Mouse (Mus musculus): Measurements from ENCODE around the gene Actr6. TPM values are rescaled to one million over a fixed set of nuclear protein-coding genes. Genes with fewer than 3 reads are reported as not detected.

The Actr6 gene
- polyA plus RNA-seq (2014; fragmentation: Nextera tagmentation; extraction: Ambion mirVana): 29.7 and 39.1 TPM in 2 replicates

- H3K4me2 ChIP-seq (replicated peaks; ENCODE audit: low read depth, low read length): peak within 1 kb of the TSS; percentile 78
- no peaks in the 10 kb centered on the region for H3K9me3 ChIP-seq (ENCODE audit: control insufficient read depth, low read depth, low read length)
- H3K4me1 ChIP-seq (ENCODE audit: control insufficient read depth, insufficient read depth, low read length): peaks cover 5% of the 10 kb centered on the region; the same call in 1 of the 2 replicates
- 0 out of 2 replicates have a peak within 1 kb of the TSS, but pooled peaks have one; percentile 36 for H3K27ac ChIP-seq (ENCODE audit: low read length)
- 0 out of 2 replicates have a peak, but pooled peaks cover under 1% of the 10 kb centered on the region for H3K36me3 ChIP-seq (ENCODE audit: control insufficient read depth, insufficient read depth, low read length)
- H3K27me3 ChIP-seq (ENCODE audit: control insufficient read depth, insufficient read depth, low read length): no peaks in the 10 kb centered on the region
- H3K9ac ChIP-seq (replicated peaks; ENCODE audit: low read depth, low read length): peak within 1 kb of the TSS; percentile 57
- ATAC-seq (ENCODE audit: insufficient number of reproducible peaks, insufficient read depth, low FRiP score, low read depth): peak; percentile 98
- under 1% methylated on average over 49 of the region's 49 CpGs for WGBS
- H3K4me3 ChIP-seq (ENCODE audit: low read depth, low read length): peak within 1 kb of the TSS; percentile 58
Observed at GRCm38 (mm10) chr10:89732001-89732794, at the start of gene Actr6. Gene Actr6, minus strand, starts transcription at chr10:89732295.

- Histone ChIP-seq H3K27me3 (ENCODE audit: control insufficient read depth, insufficient read depth, low read length) (no peaks in the 10 kb centered on the region), H3K9me3 (ENCODE audit: control insufficient read depth, low read depth, low read length) (no peaks in the 10 kb centered on the region), H3K4me1 (ENCODE audit: control insufficient read depth, insufficient read depth, low read length) (no peaks in the 10 kb centered on the region), H3K36me3 (ENCODE audit: control insufficient read depth, insufficient read depth, low read length) (no peaks in the 10 kb centered on the region; the same call in none of the 2 replicates), H3K4me2 (replicated peaks; ENCODE audit: low read depth, low read length) (no peak overlapping the region), H3K27ac (ENCODE audit: low read length) (no peak overlapping the region), H3K9ac (replicated peaks; ENCODE audit: low read depth, low read length) (no peak overlapping the region), H3K4me3 (ENCODE audit: low read depth, low read length) (no peak overlapping the region)
- no peak for ATAC-seq (ENCODE audit: insufficient number of reproducible peaks, insufficient read depth, low FRiP score, low read depth)
- WGBS: 89% methylated on average over 6 of the region's 6 CpGs
Observed at GRCm38 (mm10) chr10:89776029-89776428, 43.9 kb upstream of the Actr6 start.

- ATAC-seq (ENCODE audit: insufficient number of reproducible peaks, insufficient read depth, low FRiP score, low read depth): no peak
- no peak overlapping the region for H3K9ac ChIP-seq (replicated peaks; ENCODE audit: low read depth, low read length)
- no peaks in the 10 kb centered on the region for H3K27me3 ChIP-seq (ENCODE audit: control insufficient read depth, insufficient read depth, low read length)
- H3K4me1 ChIP-seq (ENCODE audit: control insufficient read depth, insufficient read depth, low read length): no peaks in the 10 kb centered on the region
- 50% methylated on average over 2 of the region's 2 CpGs for WGBS
- H3K36me3 ChIP-seq (ENCODE audit: control insufficient read depth, insufficient read depth, low read length): no peaks in the 10 kb centered on the region; the same call in 1 of the 2 replicates
- H3K9me3 ChIP-seq (ENCODE audit: control insufficient read depth, low read depth, low read length): no peaks in the 10 kb centered on the region
- no peak overlapping the region for H3K4me3 ChIP-seq (ENCODE audit: low read depth, low read length)
- no peak overlapping the region for H3K27ac ChIP-seq (ENCODE audit: low read length)
- H3K4me2 ChIP-seq (replicated peaks; ENCODE audit: low read depth, low read length): no peak overlapping the region
Observed at GRCm38 (mm10) chr10:89771894-89772293, 39.8 kb upstream of the Actr6 start.

GRCm38 (mm10) chr10:89769096-89769495 lies 37.0 kb upstream of the Actr6 start:
- Histone ChIP-seq H3K36me3 (ENCODE audit: control insufficient read depth, insufficient read depth, low read length) (no peaks in the 10 kb centered on the region), H3K27ac (ENCODE audit: low read length) (peak overlapping the region; percentile 58), H3K27me3 (ENCODE audit: control insufficient read depth, insufficient read depth, low read length) (no peaks in the 10 kb centered on the region), H3K9me3 (ENCODE audit: control insufficient read depth, low read depth, low read length) (no peaks in the 10 kb centered on the region), H3K4me1 (ENCODE audit: control insufficient read depth, insufficient read depth, low read length) (no peaks in the 10 kb centered on the region), H3K4me2 (replicated peaks; ENCODE audit: low read depth, low read length) (no peak overlapping the region), H3K9ac (replicated peaks; ENCODE audit: low read depth, low read length) (no peak overlapping the region), H3K4me3 (ENCODE audit: low read depth, low read length) (no peak overlapping the region)
- WGBS: 60% methylated on average over 4 of the region's 4 CpGs
- peak; percentile 44 for ATAC-seq (ENCODE audit: insufficient number of reproducible peaks, insufficient read depth, low FRiP score, low read depth)

- no peaks in the 10 kb centered on the region for H3K4me1 ChIP-seq (ENCODE audit: control insufficient read depth, insufficient read depth, low read length)
- no peak overlapping the region for H3K9ac ChIP-seq (replicated peaks; ENCODE audit: low read depth, low read length)
- peak overlapping the region; percentile 58 for H3K27ac ChIP-seq (ENCODE audit: low read length)
- H3K4me2 ChIP-seq (replicated peaks; ENCODE audit: low read depth, low read length): no peak overlapping the region
- no peak overlapping the region for H3K4me3 ChIP-seq (ENCODE audit: low read depth, low read length)
- 72% methylated on average over 7 of the region's 7 CpGs for WGBS
- H3K9me3 ChIP-seq (ENCODE audit: control insufficient read depth, low read depth, low read length): no peaks in the 10 kb centered on the region
- ATAC-seq (ENCODE audit: insufficient number of reproducible peaks, insufficient read depth, low FRiP score, low read depth): peak; percentile 53; the same call in 1 of the 2 replicates
- H3K27me3 ChIP-seq (ENCODE audit: control insufficient read depth, insufficient read depth, low read length): no peaks in the 10 kb centered on the region
- H3K36me3 ChIP-seq (ENCODE audit: control insufficient read depth, insufficient read depth, low read length): no peaks in the 10 kb centered on the region
Observed at GRCm38 (mm10) chr10:89768352-89769020, 36.4 kb upstream of the Actr6 start.

GRCm38 (mm10) chr10:89765790-89766714 lies 34.0 kb upstream of the Actr6 start:
- H3K4me2 ChIP-seq (replicated peaks; ENCODE audit: low read depth, low read length): no peak overlapping the region
- H3K27ac ChIP-seq (ENCODE audit: low read length): no peak overlapping the region
- H3K4me3 ChIP-seq (ENCODE audit: low read depth, low read length): no peak overlapping the region
- WGBS: 83% methylated on average over 11 of the region's 11 CpGs
- ATAC-seq (ENCODE audit: insufficient number of reproducible peaks, insufficient read depth, low FRiP score, low read depth): no peak
- H3K9ac ChIP-seq (replicated peaks; ENCODE audit: low read depth, low read length): no peak overlapping the region
- H3K9me3 ChIP-seq (ENCODE audit: control insufficient read depth, low read depth, low read length): no peaks in the 10 kb centered on the region
- H3K36me3 ChIP-seq (ENCODE audit: control insufficient read depth, insufficient read depth, low read length): no peaks in the 10 kb centered on the region
- H3K4me1 ChIP-seq (ENCODE audit: control insufficient read depth, insufficient read depth, low read length): no peaks in the 10 kb centered on the region
- no peaks in the 10 kb centered on the region for H3K27me3 ChIP-seq (ENCODE audit: control insufficient read depth, insufficient read depth, low read length)

- no peaks in the 10 kb centered on the region for H3K9me3 ChIP-seq (ENCODE audit: control insufficient read depth, low read depth, low read length)
- no peak overlapping the region for H3K27ac ChIP-seq (ENCODE audit: low read length)
- H3K4me1 ChIP-seq (ENCODE audit: control insufficient read depth, insufficient read depth, low read length): no peaks in the 10 kb centered on the region
- no peak overlapping the region for H3K4me2 ChIP-seq (replicated peaks; ENCODE audit: low read depth, low read length)
- H3K36me3 ChIP-seq (ENCODE audit: control insufficient read depth, insufficient read depth, low read length): no peaks in the 10 kb centered on the region
- 71% methylated on average over 9 of the region's 9 CpGs for WGBS
- H3K27me3 ChIP-seq (ENCODE audit: control insufficient read depth, insufficient read depth, low read length): no peaks in the 10 kb centered on the region
- H3K9ac ChIP-seq (replicated peaks; ENCODE audit: low read depth, low read length): no peak overlapping the region
- no peak for ATAC-seq (ENCODE audit: insufficient number of reproducible peaks, insufficient read depth, low FRiP score, low read depth)
- H3K4me3 ChIP-seq (ENCODE audit: low read depth, low read length): no peak overlapping the region
Observed at GRCm38 (mm10) chr10:89764457-89765121, 32.5 kb upstream of the Actr6 start.

All from stomach, embryonic 14.5 days (tissue).